29 mouse cellular contexts compared by ENCODE assay signal in genomic region chr2:79485127-79485526, GRCm38 (mm10). TPM values are rescaled to one million over a fixed set of nuclear protein-coding genes. Genes with fewer than 3 reads are reported as not detected.
DNase-seq lines count a peak whose midpoint lies in the region; ATAC-seq and TF ChIP-seq lines count a peak whose summit lies in the region.
"Had no signal": no experiment of that assay in that cellular context is flagged by ENCODE, and none has a peak within 500 bp of the region (broad histone marks: within the 10 kb centered on the region; RNA-seq: fewer than 3 reads in every experiment).

No protein-coding gene starts in this region.

- H3K4me2 ChIP-seq in embryonic facial prominence, embryonic 14.5 days (ENCODE audit: low read depth, low read length), result no peak overlapping the region
- no peak overlapping the region for H3K4me2 ChIP-seq in kidney, embryonic 16.5 days (replicated peaks; ENCODE audit: low read depth, low read length)
- H3K4me2 ChIP-seq in embryonic facial prominence, embryonic 15.5 days (replicated peaks), result no peak overlapping the region
- H3K4me2 ChIP-seq: forebrain, embryonic 12.5 days; forebrain, embryonic 15.5 days; heart, embryonic 12.5 days; heart, embryonic 15.5 days; hindbrain, embryonic 13.5 days had no signal

- DNase-seq in embryonic facial prominence, embryonic 14.5 days (ENCODE audit: low spot score), result peak; percentile 31
- DNase-seq in embryonic facial prominence, embryonic 10.5 days (ENCODE audit: low spot score), result no peak
- no peak for DNase-seq in kidney, adult 2 months
- DNase-seq in kidney, postnatal 14 days, result peak; percentile 4
- no peak for DNase-seq in kidney, adult 9 months
- no peak for DNase-seq in urinary bladder, postnatal 36 days (ENCODE audit: low spot score in 2 of 2)
- DNase-seq: adrenal gland, adult 2 months; adrenal gland, postnatal 14 days; B cell, adult 2 months; cerebellum, adult 11-12 months; cerebellum, adult 8-10 months; cerebellum, postnatal 10 days; cerebellum, postnatal 36 days; embryo, embryonic 11 days; gastrocnemius, postnatal 25 days; heart, adult 18-20 months; heart, postnatal 10 days; heart, postnatal 36 days had no signal

- no peak overlapping the region for H3K4me3 ChIP-seq in embryonic facial prominence, embryonic 14.5 days (ENCODE audit: low read depth, low read length)
- H3K4me3 ChIP-seq in embryonic facial prominence, embryonic 10.5 days, result no peak overlapping the region
- no peak overlapping the region for H3K4me3 ChIP-seq in kidney, embryonic 16.5 days (ENCODE audit: low read length)
- no peak overlapping the region for H3K4me3 ChIP-seq in kidney, adult 2 months (ENCODE audit: insufficient read depth, low read depth, low read length)
- no peak overlapping the region for H3K4me3 ChIP-seq in embryonic facial prominence, embryonic 15.5 days (replicated peaks)
- H3K4me3 ChIP-seq: erythroblast, embryonic 14.5 days; forebrain, embryonic 12.5 days; forebrain, embryonic 15.5 days; heart, embryonic 12.5 days; heart, embryonic 15.5 days; hindbrain, embryonic 10.5 days; hindbrain, embryonic 13.5 days had no signal

- H3K27me3 ChIP-seq in embryonic facial prominence, embryonic 14.5 days (replicated peaks; ENCODE audit: control insufficient read depth, insufficient read depth, low read length), result no peaks in the 10 kb centered on the region
- no peaks in the 10 kb centered on the region for H3K27me3 ChIP-seq in embryonic facial prominence, embryonic 10.5 days (replicated peaks; ENCODE audit: low read depth, poor library complexity, severe bottlenecking)
- no peaks in the 10 kb centered on the region for H3K27me3 ChIP-seq in kidney, embryonic 16.5 days (ENCODE audit: insufficient read depth, low read length)
- no peaks in the 10 kb centered on the region for H3K27me3 ChIP-seq in kidney, adult 2 months (replicated peaks; ENCODE audit: control insufficient read depth, insufficient read depth, low read length)
- H3K27me3 ChIP-seq in embryonic facial prominence, embryonic 15.5 days, result no peaks in the 10 kb centered on the region
- H3K27me3 ChIP-seq: forebrain, embryonic 12.5 days; forebrain, embryonic 15.5 days; heart, embryonic 12.5 days; heart, embryonic 15.5 days; hindbrain, embryonic 13.5 days had no signal

- WGBS in embryonic facial prominence, embryonic 14.5 days, result 36% methylated on average over 3 of the region's 3 CpGs
- 52% methylated on average over 3 of the region's 3 CpGs for WGBS in embryonic facial prominence, embryonic 10.5 days
- WGBS in kidney, embryonic 16.5 days, result 34% methylated on average over 3 of the region's 3 CpGs
- 38% methylated on average over 3 of the region's 3 CpGs for WGBS in kidney, adult 2 months
- 36% methylated on average over 3 of the region's 3 CpGs for WGBS in embryonic facial prominence, embryonic 15.5 days

- TF ChIP-seq POLR2A in kidney, adult 2 months (IDR thresholded peaks at IDR 0.05; ENCODE audit: low read depth, low read length), result no peak

- no peak for ATAC-seq in embryonic facial prominence, embryonic 14.5 days (ENCODE audit: low read depth)
- peak; percentile 91 for ATAC-seq in kidney, embryonic 16.5 days (ENCODE audit: low FRiP score, low TSS enrichment)
- 0 out of 2 replicates have a peak, but pooled peaks have one; percentile 51 for ATAC-seq in embryonic facial prominence, embryonic 15.5 days (ENCODE audit: insufficient number of reproducible peaks, low FRiP score, low TSS enrichment, low read depth)
- ATAC-seq: forebrain, embryonic 15.5 days; hindbrain, embryonic 16.5 days had no signal

- no peaks in the 10 kb centered on the region for H3K36me3 ChIP-seq in embryonic facial prominence, embryonic 14.5 days (ENCODE audit: control insufficient read depth, insufficient read depth, low read length)
- no peaks in the 10 kb centered on the region for H3K36me3 ChIP-seq in embryonic facial prominence, embryonic 10.5 days (replicated peaks)
- no peaks in the 10 kb centered on the region for H3K36me3 ChIP-seq in kidney, embryonic 16.5 days (ENCODE audit: insufficient read depth, low read length)
- H3K36me3 ChIP-seq in kidney, adult 2 months (ENCODE audit: control insufficient read depth, insufficient read depth, low read length), result no peaks in the 10 kb centered on the region
- no peaks in the 10 kb centered on the region for H3K36me3 ChIP-seq in embryonic facial prominence, embryonic 15.5 days
- H3K36me3 ChIP-seq: forebrain, embryonic 12.5 days; forebrain, embryonic 15.5 days; heart, embryonic 12.5 days; heart, embryonic 15.5 days; hindbrain, embryonic 10.5 days; hindbrain, embryonic 13.5 days had no signal

- no peaks in the 10 kb centered on the region for H3K4me1 ChIP-seq in embryonic facial prominence, embryonic 14.5 days (ENCODE audit: control insufficient read depth, insufficient read depth, low read length)
- no peaks in the 10 kb centered on the region for H3K4me1 ChIP-seq in embryonic facial prominence, embryonic 10.5 days
- H3K4me1 ChIP-seq in kidney, embryonic 16.5 days (ENCODE audit: insufficient read depth, low read length), result 0 out of 2 replicates have a peak, but pooled peaks cover 2% of the 10 kb centered on the region
- H3K4me1 ChIP-seq in kidney, adult 2 months (ENCODE audit: control insufficient read depth, insufficient read depth, low read length), result no peaks in the 10 kb centered on the region
- H3K4me1 ChIP-seq in embryonic facial prominence, embryonic 15.5 days, result no peaks in the 10 kb centered on the region
- H3K4me1 ChIP-seq: forebrain, embryonic 12.5 days; forebrain, embryonic 15.5 days; heart, embryonic 12.5 days; heart, embryonic 15.5 days; hindbrain, embryonic 10.5 days; hindbrain, embryonic 13.5 days had no signal

- TF ChIP-seq CTCF in kidney, adult 2 months (conservative IDR thresholded peaks at IDR 0.05; ENCODE audit: insufficient read depth, insufficient read length, low read depth, low read length), result no peak

- H3K9ac ChIP-seq in embryonic facial prominence, embryonic 14.5 days (ENCODE audit: low read depth, low read length), result no peak overlapping the region
- H3K9ac ChIP-seq in kidney, embryonic 16.5 days (replicated peaks; ENCODE audit: low read length), result no peak overlapping the region
- H3K9ac ChIP-seq in embryonic facial prominence, embryonic 15.5 days, result no peak overlapping the region
- H3K9ac ChIP-seq: forebrain, embryonic 12.5 days; forebrain, embryonic 15.5 days; heart, embryonic 12.5 days; heart, embryonic 15.5 days; hindbrain, embryonic 13.5 days had no signal

- no peak overlapping the region for H3K27ac ChIP-seq in embryonic facial prominence, embryonic 14.5 days (replicated peaks; ENCODE audit: low read depth, low read length)
- H3K27ac ChIP-seq in embryonic facial prominence, embryonic 10.5 days (replicated peaks), result no peak overlapping the region
- no peak overlapping the region for H3K27ac ChIP-seq in kidney, embryonic 16.5 days (ENCODE audit: low read length)
- H3K27ac ChIP-seq in kidney, adult 2 months (ENCODE audit: insufficient read depth, low read depth, low read length), result no peak overlapping the region
- H3K27ac ChIP-seq in embryonic facial prominence, embryonic 15.5 days (replicated peaks), result no peak overlapping the region
- H3K27ac ChIP-seq: forebrain, embryonic 12.5 days; forebrain, embryonic 15.5 days; heart, embryonic 15.5 days; hindbrain, embryonic 10.5 days; hindbrain, embryonic 13.5 days had no signal

- no peaks in the 10 kb centered on the region for H3K9me3 ChIP-seq in embryonic facial prominence, embryonic 14.5 days (ENCODE audit: control insufficient read depth, low read length)
- no peaks in the 10 kb centered on the region for H3K9me3 ChIP-seq in embryonic facial prominence, embryonic 10.5 days
- no peaks in the 10 kb centered on the region for H3K9me3 ChIP-seq in kidney, embryonic 16.5 days (ENCODE audit: low read length)
- H3K9me3 ChIP-seq in embryonic facial prominence, embryonic 15.5 days (replicated peaks), result no peaks in the 10 kb centered on the region
- H3K9me3 ChIP-seq: forebrain, embryonic 12.5 days; forebrain, embryonic 15.5 days; heart, embryonic 12.5 days; heart, embryonic 15.5 days; hindbrain, embryonic 10.5 days; hindbrain, embryonic 13.5 days had no signal

RNA-seq across cellular contexts. Expression of gene Cerkl, which starts 28.5 kb away (rescaled TPM):
- polyA plus RNA-seq in embryonic facial prominence, embryonic 14.5 days (2014; fragmentation: Nextera tagmentation; extraction: Ambion mirVana), result 0.88 and 1.2 TPM in 2 replicates
- polyA plus RNA-seq in embryonic facial prominence, embryonic 10.5 days (2016; fragmentation: Nextera tagmentation; extraction: Ambion mirVana), result 4.5 and 5.2 TPM in 2 replicates
- polyA plus RNA-seq in kidney, embryonic 16.5 days (2015; fragmentation: Nextera tagmentation; extraction: Ambion mirVana), result 1.8 and 2.0 TPM in 2 replicates
- 0.57 and 1.0 TPM in 2 replicates for polyA plus RNA-seq in kidney, adult 2 months (2012; rRNA removed)
- 3.3 and 4.0 TPM in 2 replicates for polyA plus RNA-seq in embryonic facial prominence, embryonic 15.5 days (2015; fragmentation: Nextera tagmentation; extraction: Ambion mirVana)
- polyA plus RNA-seq: heart, embryonic 12.5 days had no signal

RNA-seq across cellular contexts. Expression of gene Neurod1, which starts 28.6 kb away (rescaled TPM):
- 4.2 and 5.0 TPM in 2 replicates for polyA plus RNA-seq in embryonic facial prominence, embryonic 14.5 days (2014; fragmentation: Nextera tagmentation; extraction: Ambion mirVana)
- 25.1 and 28.7 TPM in 2 replicates for polyA plus RNA-seq in embryonic facial prominence, embryonic 10.5 days (2016; fragmentation: Nextera tagmentation; extraction: Ambion mirVana)
- polyA plus RNA-seq in kidney, embryonic 16.5 days (2015; fragmentation: Nextera tagmentation; extraction: Ambion mirVana), result not detected in 2 replicates
- not detected in 2 replicates for polyA plus RNA-seq in kidney, adult 2 months (2012; rRNA removed)
- 4.3 and 4.7 TPM in 2 replicates for polyA plus RNA-seq in embryonic facial prominence, embryonic 15.5 days (2015; fragmentation: Nextera tagmentation; extraction: Ambion mirVana)
- polyA plus RNA-seq: erythroblast, embryonic 14.5 days; gonadal fat pad, adult 2 months; heart, embryonic 12.5 days; heart, embryonic 15.5 days had no signal

Comparison
In these comparisons a context has a peak if more than half of its experiments do, and no peak if none do; other contexts are left out.
1. DNase-seq: peak in embryonic facial prominence, embryonic 14.5 days (single experiment) and kidney, postnatal 14 days (single experiment); none in embryonic facial prominence, embryonic 10.5 days (single experiment), kidney, adult 2 months (single experiment), kidney, adult 9 months (single experiment) and urinary bladder, postnatal 36 days (0 of 2).